In genomic region chr12:28750021-28750633, GRCm38 (mm10) we compare ENCODE assay signal across 8 mouse cellular contexts. TPM values are rescaled to one million over a fixed set of nuclear protein-coding genes. Genes with fewer than 3 reads are reported as not detected.
DNase-seq lines count a peak whose midpoint lies in the region; ATAC-seq lines count a peak whose summit lies in the region.

TSS of gene Trappc12 (minus strand) at chr12:28750472.

- WGBS in intestine, embryonic 14.5 days, result 1% methylated on average over 41 of the region's 41 CpGs

- H3K4me2 ChIP-seq in intestine, embryonic 14.5 days (ENCODE audit: low read length), result peak within 1 kb of the TSS; percentile 90

- H3K4me3 ChIP-seq in intestine, embryonic 14.5 days (ENCODE audit: low read depth, low read length), result peak within 1 kb of the TSS; percentile 80

- peak within 1 kb of the TSS; percentile 34; the same call in 1 of the 2 replicates for H3K27ac ChIP-seq in intestine, embryonic 14.5 days (ENCODE audit: low read depth)

- peaks cover 8% of the 10 kb centered on the region; the same call in 1 of the 2 replicates for H3K4me1 ChIP-seq in intestine, embryonic 14.5 days (replicated peaks; ENCODE audit: control insufficient read depth, insufficient read depth, low read length)

- H3K9me3 ChIP-seq in intestine, embryonic 14.5 days (ENCODE audit: control insufficient read depth, low read length), result no peaks in the 10 kb centered on the region

- no peaks in the 10 kb centered on the region for H3K27me3 ChIP-seq in intestine, embryonic 14.5 days (replicated peaks; ENCODE audit: control insufficient read depth, insufficient read depth, low read length)

- H3K36me3 ChIP-seq in intestine, embryonic 14.5 days (ENCODE audit: control insufficient read depth, insufficient read depth, low read length), result peaks cover 19% of the 10 kb centered on the region

- intact Hi-C loops in left cerebral cortex, postnatal 14 days (cut with DNase I), result no loop called here

- peak within 1 kb of the TSS; percentile 77 for H3K9ac ChIP-seq in intestine, embryonic 14.5 days (ENCODE audit: low read length)

- DNase-seq in adrenal gland, adult 18-20 months (ENCODE audit: low spot score in 2 of 2), result peak; percentile 75 to 79
- peak; percentile 98 for DNase-seq in embryo, embryonic 11 days
- DNase-seq in gastrocnemius, postnatal 25 days, result peak; percentile 82
- peak; percentile 85 for DNase-seq in intestine, embryonic 14.5 days (ENCODE audit: low spot score)
- DNase-seq in left cerebral cortex, postnatal 14 days (ENCODE audit: low spot score in 2 of 2), result peak; percentile 85 to 87
- peak; percentile 93 for DNase-seq in mesoderm, embryonic 11.5 days (ENCODE audit: low read depth, low spot score)
- peak; percentile 73 to 80 for DNase-seq in right cerebral cortex, postnatal 36 days (ENCODE audit: low spot score in 2 of 2)
- peak; percentile 87 for DNase-seq in yolk sac, embryonic 10.5 days (ENCODE audit: low spot score)

- ATAC-seq in intestine, embryonic 14.5 days (replicated peaks; ENCODE audit: low FRiP score, low TSS enrichment, low read depth), result peak; percentile 91

RNA-seq across cellular contexts. Expression of gene Trappc12, which starts in this region (rescaled TPM):
- 10 to 100 TPM; 30.0 to 32.5 TPM for total RNA-seq in adrenal gland, adult 18-20 months (2021)
- total RNA-seq in gastrocnemius, postnatal 25 days (2021), result 10 to 100 TPM; 13.7 to 14.5 TPM
- 40.9 and 43.5 TPM in 2 replicates for polyA plus RNA-seq in intestine, embryonic 14.5 days (2014; fragmentation: Nextera tagmentation; extraction: Ambion mirVana)
- total RNA-seq in left cerebral cortex, postnatal 14 days (2021), result 10 to 100 TPM; 53.6 to 57.0 TPM

Comparison
In these comparisons a context has a peak if more than half of its experiments do, and no peak if none do; other contexts are left out.
1. Peak in every context shown above with its lines: DNase-seq, ATAC-seq, H3K4me3 ChIP-seq and H3K27ac ChIP-seq.